Comparison of ENCODE assay signal across 17 mouse cellular contexts in the genomic region with DNA sequence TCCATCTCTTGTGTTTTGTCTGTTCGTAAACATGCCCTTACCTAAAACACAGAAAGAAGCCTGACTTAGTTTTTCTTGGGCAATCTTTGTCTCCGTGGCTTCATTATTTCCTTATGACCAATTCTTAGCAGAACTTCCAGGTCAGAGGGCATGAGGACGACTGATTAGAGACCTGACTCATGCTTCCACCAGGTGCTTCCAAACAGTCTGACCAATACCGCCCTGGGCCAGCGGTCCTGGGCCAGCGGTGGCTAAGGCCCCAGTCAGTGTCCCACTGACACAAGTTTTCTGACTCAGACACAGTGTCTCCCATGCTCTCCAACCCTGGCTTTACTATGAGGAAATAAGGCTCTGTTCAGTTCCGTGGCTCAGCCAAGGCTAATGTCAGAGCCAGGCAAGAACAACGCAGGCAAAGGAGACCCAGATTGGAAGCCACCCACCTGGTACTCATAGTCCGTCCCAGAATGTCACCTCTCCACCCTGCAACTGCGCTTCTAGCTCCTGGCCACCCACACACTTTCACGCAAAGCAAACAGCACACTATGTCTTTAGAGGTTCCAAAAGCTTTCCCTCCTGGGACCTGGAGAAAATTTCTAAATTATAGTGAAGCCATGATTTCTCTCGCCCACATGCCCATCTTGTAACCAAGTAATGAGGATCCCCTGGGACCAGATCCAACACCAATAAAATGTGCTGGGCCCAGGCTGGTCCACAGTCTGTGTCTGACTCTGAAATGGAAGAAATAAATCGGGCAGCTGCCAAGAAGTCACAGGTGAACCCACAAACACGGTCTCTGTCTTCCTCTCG. TPM values are rescaled to one million over a fixed set of nuclear protein-coding genes. Genes with fewer than 3 reads are reported as not detected.
DNase-seq lines count a peak whose midpoint lies in the region; ATAC-seq lines count a peak whose summit lies in the region.
"Had no signal": no experiment of that assay in that cellular context is flagged by ENCODE, and none has a peak within 500 bp of the region (broad histone marks: within the 10 kb centered on the region; RNA-seq: fewer than 3 reads in every experiment).

No protein-coding gene starts in this region.

- no peak overlapping the region for H3K4me3 ChIP-seq in embryonic facial prominence, embryonic 14.5 days (ENCODE audit: low read depth, low read length)
- H3K4me3 ChIP-seq in embryonic facial prominence, embryonic 10.5 days = no peak overlapping the region
- no peak overlapping the region for H3K4me3 ChIP-seq in limb, embryonic 13.5 days
- H3K4me3 ChIP-seq: embryonic facial prominence, embryonic 13.5 days; intestine, embryonic 15.5 days; liver, embryonic 12.5 days; midbrain, embryonic 13.5 days; neural tube, embryonic 12.5 days had no signal

- H3K4me2 ChIP-seq in embryonic facial prominence, embryonic 14.5 days (ENCODE audit: low read depth, low read length) = no peak overlapping the region
- H3K4me2 ChIP-seq in limb, embryonic 13.5 days (replicated peaks) = no peak overlapping the region
- H3K4me2 ChIP-seq: embryonic facial prominence, embryonic 13.5 days; intestine, embryonic 15.5 days; liver, embryonic 12.5 days; midbrain, embryonic 13.5 days; neural tube, embryonic 12.5 days had no signal

- no peaks in the 10 kb centered on the region for H3K36me3 ChIP-seq in embryonic facial prominence, embryonic 14.5 days (ENCODE audit: control insufficient read depth, insufficient read depth, low read length)
- H3K36me3 ChIP-seq in embryonic facial prominence, embryonic 10.5 days (replicated peaks) = no peaks in the 10 kb centered on the region
- H3K36me3 ChIP-seq in limb, embryonic 13.5 days = no peaks in the 10 kb centered on the region
- H3K36me3 ChIP-seq: embryonic facial prominence, embryonic 13.5 days; intestine, embryonic 15.5 days; liver, embryonic 12.5 days; midbrain, embryonic 13.5 days; neural tube, embryonic 12.5 days had no signal

- H3K4me1 ChIP-seq in embryonic facial prominence, embryonic 14.5 days (ENCODE audit: control insufficient read depth, insufficient read depth, low read length) = no peaks in the 10 kb centered on the region
- H3K4me1 ChIP-seq in embryonic facial prominence, embryonic 10.5 days = peaks cover 8% of the 10 kb centered on the region
- H3K4me1 ChIP-seq in limb, embryonic 13.5 days = peaks cover 15% of the 10 kb centered on the region
- H3K4me1 ChIP-seq: intestine, embryonic 15.5 days; midbrain, embryonic 13.5 days; neural tube, embryonic 12.5 days had no signal

- no peak overlapping the region for H3K9ac ChIP-seq in embryonic facial prominence, embryonic 14.5 days (ENCODE audit: low read depth, low read length)
- 0 out of 2 replicates have a peak overlapping the region, but pooled peaks have one; percentile 13 for H3K9ac ChIP-seq in limb, embryonic 13.5 days
- H3K9ac ChIP-seq: embryonic facial prominence, embryonic 13.5 days; intestine, embryonic 15.5 days; liver, embryonic 12.5 days; midbrain, embryonic 13.5 days; neural tube, embryonic 12.5 days had no signal

- 77% methylated on average over 15 of the region's 15 CpGs for WGBS in embryonic facial prominence, embryonic 14.5 days
- 81% methylated on average over 15 of the region's 15 CpGs for WGBS in embryonic facial prominence, embryonic 10.5 days
- WGBS in limb, embryonic 13.5 days = 66% methylated on average over 15 of the region's 15 CpGs

- no peaks in the 10 kb centered on the region for H3K27me3 ChIP-seq in embryonic facial prominence, embryonic 14.5 days (replicated peaks; ENCODE audit: control insufficient read depth, insufficient read depth, low read length)
- no peaks in the 10 kb centered on the region for H3K27me3 ChIP-seq in embryonic facial prominence, embryonic 10.5 days (replicated peaks; ENCODE audit: low read depth, poor library complexity, severe bottlenecking)
- H3K27me3 ChIP-seq in limb, embryonic 13.5 days = no peaks in the 10 kb centered on the region
- H3K27me3 ChIP-seq: embryonic facial prominence, embryonic 13.5 days; intestine, embryonic 15.5 days; liver, embryonic 12.5 days; midbrain, embryonic 13.5 days; neural tube, embryonic 12.5 days had no signal

- no peak for ATAC-seq in embryonic facial prominence, embryonic 14.5 days (ENCODE audit: low read depth)
- ATAC-seq in limb, embryonic 13.5 days (ENCODE audit: low FRiP score, low read depth) = no peak; the same call in 1 of the 2 replicates
- ATAC-seq in CD4-positive, CD25-positive, alpha-beta regulatory T cell, adult 4 months = no peak
- ATAC-seq: intestine, embryonic 15.5 days; liver, embryonic 12.5 days; midbrain, embryonic 13.5 days had no signal

- peak; percentile 54 for DNase-seq in embryonic facial prominence, embryonic 14.5 days (ENCODE audit: low spot score)
- DNase-seq in embryonic facial prominence, embryonic 10.5 days (ENCODE audit: low spot score) = no peak
- peak; percentile 46 for DNase-seq in right cerebral cortex, adult 18-20 months
- no peak for DNase-seq in right cerebral cortex, postnatal 4 days
- peak; percentile 91 for DNase-seq in gonadal fat pad, adult 2 months (ENCODE audit: low read depth)
- DNase-seq in cerebellum, adult 8-10 months = no peak
- DNase-seq: cerebellum, postnatal 36 days; gastrocnemius, postnatal 14 days; kidney, postnatal 4 days; lung, postnatal 14 days had no signal

- no peaks in the 10 kb centered on the region for H3K9me3 ChIP-seq in embryonic facial prominence, embryonic 14.5 days (ENCODE audit: control insufficient read depth, low read length)
- H3K9me3 ChIP-seq in embryonic facial prominence, embryonic 10.5 days = no peaks in the 10 kb centered on the region
- H3K9me3 ChIP-seq in limb, embryonic 13.5 days = no peaks in the 10 kb centered on the region
- H3K9me3 ChIP-seq: embryonic facial prominence, embryonic 13.5 days; intestine, embryonic 15.5 days; liver, embryonic 12.5 days; midbrain, embryonic 13.5 days; neural tube, embryonic 12.5 days had no signal

- 0 out of 2 replicates have a peak overlapping the region, but pooled peaks have one; percentile 28 for H3K27ac ChIP-seq in embryonic facial prominence, embryonic 14.5 days (replicated peaks; ENCODE audit: low read depth, low read length)
- H3K27ac ChIP-seq in embryonic facial prominence, embryonic 10.5 days (replicated peaks) = no peak overlapping the region
- H3K27ac ChIP-seq in limb, embryonic 13.5 days = peak overlapping the region; percentile 28; the same call in 1 of the 2 replicates
- H3K27ac ChIP-seq: embryonic facial prominence, embryonic 13.5 days; intestine, embryonic 15.5 days; liver, embryonic 12.5 days; midbrain, embryonic 13.5 days; neural tube, embryonic 12.5 days had no signal

RNA-seq across cellular contexts. Expression of gene Erg, which starts 56.6 kb away (rescaled TPM):
- polyA plus RNA-seq in embryonic facial prominence, embryonic 14.5 days (2014; fragmentation: Nextera tagmentation; extraction: Ambion mirVana) = 8.4 and 9.1 TPM in 2 replicates
- polyA plus RNA-seq in embryonic facial prominence, embryonic 10.5 days (2016; fragmentation: Nextera tagmentation; extraction: Ambion mirVana) = 2.3 and 2.8 TPM in 2 replicates
- 13.6 and 16.8 TPM in 2 replicates for polyA plus RNA-seq in gonadal fat pad, adult 2 months (2012; rRNA removed)
- 27.7 and 33.0 TPM in 2 replicates for polyA plus RNA-seq in limb, embryonic 13.5 days (2015; fragmentation: Nextera tagmentation; extraction: Ambion mirVana)
- not detected for polyA plus RNA-seq in CD4-positive, CD25-positive, alpha-beta regulatory T cell, adult 4 months (2017; shearing (Covaris generic))

RNA-seq across cellular contexts. Expression of gene Ets2, which starts 58.9 kb away (rescaled TPM):
- 55.7 and 56.8 TPM in 2 replicates for polyA plus RNA-seq in embryonic facial prominence, embryonic 14.5 days (2014; fragmentation: Nextera tagmentation; extraction: Ambion mirVana)
- 32.6 and 33.2 TPM in 2 replicates for polyA plus RNA-seq in embryonic facial prominence, embryonic 10.5 days (2016; fragmentation: Nextera tagmentation; extraction: Ambion mirVana)
- 32.5 and 37.8 TPM in 2 replicates for polyA plus RNA-seq in gonadal fat pad, adult 2 months (2012; rRNA removed)
- 112 and 117 TPM in 2 replicates for polyA plus RNA-seq in limb, embryonic 13.5 days (2015; fragmentation: Nextera tagmentation; extraction: Ambion mirVana)
- 1 to 10 TPM; 4.2 to 4.3 TPM for polyA plus RNA-seq in CD4-positive, CD25-positive, alpha-beta regulatory T cell, adult 4 months (2017; shearing (Covaris generic))

Comparison
In these comparisons a context has a peak if more than half of its experiments do, and no peak if none do; other contexts are left out.
1. DNase-seq: peak in embryonic facial prominence, embryonic 14.5 days (single experiment), right cerebral cortex, adult 18-20 months (single experiment) and gonadal fat pad, adult 2 months (single experiment); none in embryonic facial prominence, embryonic 10.5 days (single experiment), right cerebral cortex, postnatal 4 days (single experiment) and cerebellum, adult 8-10 months (single experiment).